Mouse (Mus musculus): ENCODE data around the gene Ccl27a.
"Not testable (repeated sequence)": the region's sequence is repeated elsewhere in the genome, so short reads cannot be mapped to it uniquely, and the experiment has no call there.

Gene Ccl27a

GRCm38 (mm10) chr4:41774002-41774401 lies at the start of gene Ccl27a:
TSS of gene Ccl27a (minus strand) at chr4:41774247.
- DNase-seq (ENCODE audit: low spot score in 2 of 2) = peak; percentile 66 to 78

- not testable (repeated sequence) for DNase-seq (ENCODE audit: low spot score in 2 of 2)
These were observed 9.2 kb upstream of the Ccl27a start for GRCm38 (mm10) chr4:41783197-41783596.

GRCm38 (mm10) chr4:41782711-41783110 lies 8.7 kb upstream of the Ccl27a start:
- not testable (repeated sequence) for DNase-seq (ENCODE audit: low spot score in 2 of 2)

- not testable (repeated sequence) for DNase-seq (ENCODE audit: low spot score in 2 of 2)
These were observed 7.9 kb upstream of the Ccl27a start for GRCm38 (mm10) chr4:41781748-41782485.

- not testable (repeated sequence) for DNase-seq (ENCODE audit: low spot score in 2 of 2)
These were observed 7.2 kb upstream of the Ccl27a start for GRCm38 (mm10) chr4:41781271-41781670.

GRCm38 (mm10) chr4:41775840-41776239 lies 1.8 kb upstream of the Ccl27a start:
- not testable (repeated sequence) for DNase-seq (ENCODE audit: low spot score in 2 of 2)

- DNase-seq (ENCODE audit: low spot score in 2 of 2) = not testable (repeated sequence)
These were observed 459 bp upstream of the Ccl27a start for GRCm38 (mm10) chr4:41774506-41774905.

GRCm38 (mm10) chr4:41773502-41773901 lies 545 bp downstream of the Ccl27a start:
- peak; percentile 65 to 72 for DNase-seq (ENCODE audit: low spot score in 2 of 2)

- not testable (repeated sequence) for DNase-seq (ENCODE audit: low spot score in 2 of 2)
These were observed 1.1 kb downstream of the Ccl27a start for GRCm38 (mm10) chr4:41772946-41773345.

GRCm38 (mm10) chr4:41767301-41767700 lies 6.7 kb downstream of the Ccl27a start:
- not testable (repeated sequence) for DNase-seq (ENCODE audit: low spot score in 2 of 2)

GRCm38 (mm10) chr4:41763176-41763575 lies 10.9 kb downstream of the Ccl27a start:
- not testable (repeated sequence) for DNase-seq (ENCODE audit: low spot score in 2 of 2)

GRCm38 (mm10) chr4:41762688-41763114 lies 11.3 kb downstream of the Ccl27a start:
- DNase-seq (ENCODE audit: low spot score in 2 of 2) = peak; percentile 64 to 81

- peak in 1 of 2 experiments; percentile 72 for DNase-seq (ENCODE audit: low spot score in 2 of 2)
These were observed 11.9 kb downstream of the Ccl27a start for GRCm38 (mm10) chr4:41762099-41762687.

GRCm38 (mm10) chr4:41761680-41762079 lies 12.4 kb downstream of the Ccl27a start:
- no peak for DNase-seq (ENCODE audit: low spot score in 2 of 2)

GRCm38 (mm10) chr4:41760911-41761310 lies 13.1 kb downstream of the Ccl27a start:
- no peak for DNase-seq (ENCODE audit: low spot score in 2 of 2)

- peak; percentile 86 to 87 for DNase-seq (ENCODE audit: low spot score in 2 of 2)
These were observed 13.7 kb downstream of the Ccl27a start for GRCm38 (mm10) chr4:41760288-41760721.

GRCm38 (mm10) chr4:41759656-41760287 lies 14.3 kb downstream of the Ccl27a start:
- no peak for DNase-seq (ENCODE audit: low spot score in 2 of 2)

- DNase-seq (ENCODE audit: low spot score in 2 of 2) = no peak
These were observed 14.8 kb downstream of the Ccl27a start for GRCm38 (mm10) chr4:41759206-41759605.

- no peak for DNase-seq (ENCODE audit: low spot score in 2 of 2)
These were observed 15.3 kb downstream of the Ccl27a start for GRCm38 (mm10) chr4:41758701-41759100.

- no peak for DNase-seq (ENCODE audit: low spot score in 2 of 2)
These were observed 16.0 kb downstream of the Ccl27a start for GRCm38 (mm10) chr4:41758021-41758420.

- DNase-seq (ENCODE audit: low spot score in 2 of 2) = no peak
These were observed 16.7 kb downstream of the Ccl27a start for GRCm38 (mm10) chr4:41757321-41757720.

- no peak for DNase-seq (ENCODE audit: low spot score in 2 of 2)
These were observed 17.6 kb downstream of the Ccl27a start for GRCm38 (mm10) chr4:41756440-41756839.

Measured in urinary bladder, postnatal 4 days (tissue).